Mouse (Mus musculus): ENCODE results near the gene Coro1b. TPM values are rescaled to one million over a fixed set of nuclear protein-coding genes. Genes with fewer than 3 reads are reported as not detected.
A peak's percentile ranks its signal among the peaks of the same experiment; 100 is the strongest.

Coro1b gene
- total and polyA plus RNA-seq, 3 experiments, result 43.9 to 95.0 (median 45.1) TPM

- H3K79me2 ChIP-seq (replicated peaks; ENCODE audit: control insufficient read depth, insufficient read depth, low read length), result peaks cover 5% of the 10 kb centered on the region; the same call in 1 of the 2 replicates
- H3K4me3 ChIP-seq, result no peak overlapping the region
- no peak overlapping the region for H3K27ac ChIP-seq
- WGBS, result 16% methylated on average over 5 of the region's 5 CpGs
- TF ChIP-seq CTCF (IDR thresholded peaks at IDR 0.05) (no peak), POLR2A (IDR thresholded peaks at IDR 0.05; ENCODE audit: insufficient read depth, low read depth, low read length) (peak; percentile 34; the same call in 1 of the 2 replicates), EP300 (IDR thresholded peaks at IDR 0.05; ENCODE audit: insufficient read depth, low read depth, low read length) (no peak)
- DNase-seq, result peak; percentile 51 to 64
- peaks cover 12% of the 10 kb centered on the region for H3K36me3 ChIP-seq (ENCODE audit: control insufficient read depth, insufficient read depth, low read length)
- no peak overlapping the region for H3K9ac ChIP-seq (ENCODE audit: low read depth, low read length)
- no peaks in the 10 kb centered on the region for H3K27me3 ChIP-seq (ENCODE audit: control insufficient read depth, insufficient read depth, low read length)
- H3K4me1 ChIP-seq (ENCODE audit: control insufficient read depth, insufficient read depth, low read length), result peaks cover 12% of the 10 kb centered on the region
- intact Hi-C loops (cut with DNase I), result no loop called here
Observed at GRCm38 (mm10) chr19:4196548-4196947, 48.1 kb downstream of the Coro1b start.

- no peak for DNase-seq
- 70% methylated on average over 3 of the region's 3 CpGs for WGBS
- peaks cover 14% of the 10 kb centered on the region for H3K4me1 ChIP-seq (ENCODE audit: control insufficient read depth, insufficient read depth, low read length)
- H3K27me3 ChIP-seq (ENCODE audit: control insufficient read depth, insufficient read depth, low read length), result no peaks in the 10 kb centered on the region
- peaks cover 4% of the 10 kb centered on the region; the same call in 1 of the 2 replicates for H3K79me2 ChIP-seq (replicated peaks; ENCODE audit: control insufficient read depth, insufficient read depth, low read length)
- no peak overlapping the region for H3K27ac ChIP-seq
- intact Hi-C loops (cut with DNase I), result no loop called here
- no peak overlapping the region for H3K9ac ChIP-seq (ENCODE audit: low read depth, low read length)
- H3K36me3 ChIP-seq (ENCODE audit: control insufficient read depth, insufficient read depth, low read length), result peaks cover 12% of the 10 kb centered on the region
- TF ChIP-seq POLR2A (IDR thresholded peaks at IDR 0.05; ENCODE audit: insufficient read depth, low read depth, low read length), result no peak
- no peak for TF ChIP-seq EP300 (IDR thresholded peaks at IDR 0.05; ENCODE audit: insufficient read depth, low read depth, low read length)
- TF ChIP-seq CTCF (IDR thresholded peaks at IDR 0.05), result no peak
- H3K4me3 ChIP-seq, result no peak overlapping the region
Observed at GRCm38 (mm10) chr19:4197180-4197579, 48.8 kb downstream of the Coro1b start.

GRCm38 (mm10) chr19:4201291-4201909, 53.0 kb downstream of the Coro1b start, which contains the start of gene Rad9a:
Gene Rad9a (minus strand): TSS chr19:4201662.
- H3K9ac ChIP-seq (ENCODE audit: low read depth, low read length), result peak within 1 kb of the TSS; percentile 74
- WGBS, result under 1% methylated on average over 34 of the region's 34 CpGs
- H3K4me1 ChIP-seq (ENCODE audit: control insufficient read depth, insufficient read depth, low read length), result peaks cover 13% of the 10 kb centered on the region
- DNase-seq, result peak; percentile 94 to 97
- TF ChIP-seq POLR2A (IDR thresholded peaks at IDR 0.05; ENCODE audit: insufficient read depth, low read depth, low read length), result peak; percentile 97
- TF ChIP-seq CTCF (IDR thresholded peaks at IDR 0.05), result no peak
- intact Hi-C loops (cut with DNase I), result loop anchor here (1.0 to 5.0 kb wide), 3 partner anchors 9 to 104 kb away; partner anchors contain the start of genes Aip, Cdk2ap2, Pitpnm1 and Ppp1ca
- H3K4me3 ChIP-seq, result peak within 1 kb of the TSS; percentile 76
- H3K79me2 ChIP-seq (replicated peaks; ENCODE audit: control insufficient read depth, insufficient read depth, low read length), result no peaks in the 10 kb centered on the region
- peak within 1 kb of the TSS; percentile 84 for H3K27ac ChIP-seq
- no peaks in the 10 kb centered on the region for H3K27me3 ChIP-seq (ENCODE audit: control insufficient read depth, insufficient read depth, low read length)
- H3K36me3 ChIP-seq (ENCODE audit: control insufficient read depth, insufficient read depth, low read length), result no peaks in the 10 kb centered on the region

GRCm38 (mm10) chr19:4202149-4202548, 53.7 kb downstream of the Coro1b start:
- Histone ChIP-seq H3K4me1 (ENCODE audit: control insufficient read depth, insufficient read depth, low read length) (peaks cover 10% of the 10 kb centered on the region), H3K79me2 (replicated peaks; ENCODE audit: control insufficient read depth, insufficient read depth, low read length) (no peaks in the 10 kb centered on the region), H3K4me3 (peak overlapping the region; percentile 76), H3K36me3 (ENCODE audit: control insufficient read depth, insufficient read depth, low read length) (no peaks in the 10 kb centered on the region), H3K9ac (ENCODE audit: low read depth, low read length) (peak overlapping the region; percentile 74; the same call in 1 of the 2 replicates), H3K27ac (peak overlapping the region; percentile 84), H3K27me3 (ENCODE audit: control insufficient read depth, insufficient read depth, low read length) (no peaks in the 10 kb centered on the region)
- no peak for DNase-seq
- 41% methylated on average over 7 of the region's 7 CpGs for WGBS
- no peak for TF ChIP-seq POLR2A (IDR thresholded peaks at IDR 0.05; ENCODE audit: insufficient read depth, low read depth, low read length)
- no peak for TF ChIP-seq EP300 (IDR thresholded peaks at IDR 0.05; ENCODE audit: insufficient read depth, low read depth, low read length)
- no peak for TF ChIP-seq CTCF (IDR thresholded peaks at IDR 0.05)
- intact Hi-C loops (cut with DNase I), result loop anchor here (5.0 kb wide), 2 partner anchors 75 to 105 kb away; partner anchors contain the start of genes Aip, Cdk2ap2 and Pitpnm1

GRCm38 (mm10) chr19:4203148-4203547, 54.7 kb downstream of the Coro1b start:
- Histone ChIP-seq H3K27ac (peak overlapping the region; percentile 47), H3K27me3 (ENCODE audit: control insufficient read depth, insufficient read depth, low read length) (no peaks in the 10 kb centered on the region), H3K79me2 (replicated peaks; ENCODE audit: control insufficient read depth, insufficient read depth, low read length) (no peaks in the 10 kb centered on the region), H3K4me1 (ENCODE audit: control insufficient read depth, insufficient read depth, low read length) (peaks cover 10% of the 10 kb centered on the region), H3K9ac (ENCODE audit: low read depth, low read length) (no peak overlapping the region), H3K4me3 (no peak overlapping the region), H3K36me3 (ENCODE audit: control insufficient read depth, insufficient read depth, low read length) (no peaks in the 10 kb centered on the region)
- WGBS, result 55% methylated on average over 3 of the region's 3 CpGs
- intact Hi-C loops (cut with DNase I), result loop anchor here (5.0 kb wide), 2 partner anchors 76 to 106 kb away; partner anchors contain the start of genes Aip, Cdk2ap2 and Pitpnm1
- DNase-seq, result no peak
- TF ChIP-seq CTCF (IDR thresholded peaks at IDR 0.05) (peak; percentile 35), EP300 (IDR thresholded peaks at IDR 0.05; ENCODE audit: insufficient read depth, low read depth, low read length) (no peak)

Other genes starting within 250 kb of the Coro1b start
Only the 30 nearest of the 34 such genes appear.
- 10 to 100 TPM; 17.5 to 18.3 TPM for gene Unc93b1, start 213.4 kb upstream of the Coro1b start, total RNA-seq (2021)
- gene Unc93b1, start 213.4 kb upstream of the Coro1b start, polyA plus RNA-seq (2012; rRNA removed), result 38.1 and 45.5 TPM in 2 replicates
- under 1 TPM; 0.39 to 0.61 TPM for gene Aldh3b3, start 190.0 kb upstream of the Coro1b start, total RNA-seq (2021)
- 2.8 and 5.4 TPM in 2 replicates for gene Aldh3b3, start 190.0 kb upstream of the Coro1b start, polyA plus RNA-seq (2012; rRNA removed)
- under 1 TPM; 0.18 to 0.26 TPM for gene Aldh3b2, start 176.3 kb upstream of the Coro1b start, total RNA-seq (2021)
- gene Aldh3b2, start 176.3 kb upstream of the Coro1b start, polyA plus RNA-seq (2012; rRNA removed), result 0.91 and 1.6 TPM in 2 replicates
- 10 to 100 TPM; 21.5 to 28.0 TPM for gene Acy3, start 162.0 kb upstream of the Coro1b start, total RNA-seq (2021)
- gene Acy3, start 162.0 kb upstream of the Coro1b start, polyA plus RNA-seq (2012; rRNA removed), result 68.7 and 89.9 TPM in 2 replicates
- not detected for gene Tbx10, start 155.9 kb upstream of the Coro1b start, total RNA-seq (2021)
- 0.14 TPM in 1 of 2 replicates, not detected in the other for gene Tbx10, start 155.9 kb upstream of the Coro1b start, polyA plus RNA-seq (2012; rRNA removed)
- gene Nudt8, start 148.0 kb upstream of the Coro1b start, total RNA-seq (2021), result 100 to 1,000 TPM; 136 to 149 TPM
- 46.4 and 61.9 TPM in 2 replicates for gene Nudt8, start 148.0 kb upstream of the Coro1b start, polyA plus RNA-seq (2012; rRNA removed)
- gene Gm49405, start 148.0 kb upstream of the Coro1b start, total RNA-seq (2021), result 1 to 10 TPM; 1.0 to 1.7 TPM
- gene Gm49405, start 148.0 kb upstream of the Coro1b start, polyA plus RNA-seq (2012; rRNA removed), result 11.0 TPM in 2 replicates
- 100 to 1,000 TPM; 193 to 236 TPM for gene Doc2g, start 145.3 kb upstream of the Coro1b start, total RNA-seq (2021)
- 432 and 597 TPM in 2 replicates for gene Doc2g, start 145.3 kb upstream of the Coro1b start, polyA plus RNA-seq (2012; rRNA removed)
- gene Ndufv1, start 135.8 kb upstream of the Coro1b start, total RNA-seq (2021), result 1,000 to 10,000 TPM; 1,031 to 1,231 TPM
- 1,078 and 1,145 TPM in 2 replicates for gene Ndufv1, start 135.8 kb upstream of the Coro1b start, polyA plus RNA-seq (2012; rRNA removed)
- 100 to 1,000 TPM; 356 to 371 TPM for gene Gstp1, start 110.6 kb upstream of the Coro1b start, total RNA-seq (2021)
- 480 and 490 TPM in 2 replicates for gene Gstp1, start 110.6 kb upstream of the Coro1b start, polyA plus RNA-seq (2012; rRNA removed)
- gene Gstp2, start 102.6 kb upstream of the Coro1b start, total RNA-seq (2021), result 100 to 1,000 TPM; 121 to 137 TPM
- 38.3 and 58.2 TPM in 2 replicates for gene Gstp2, start 102.6 kb upstream of the Coro1b start, polyA plus RNA-seq (2012; rRNA removed)
- gene Gstp3, start 89.0 kb upstream of the Coro1b start, total RNA-seq (2021), result not detected
- gene Gstp3, start 89.0 kb upstream of the Coro1b start, polyA plus RNA-seq (2012; rRNA removed), result 1.1 TPM in 1 of 2 replicates, not detected in the other
- gene Cabp2, start 67.0 kb upstream of the Coro1b start, total RNA-seq (2021), result not detected
- not detected in 2 replicates for gene Cabp2, start 67.0 kb upstream of the Coro1b start, polyA plus RNA-seq (2012; rRNA removed)
- gene Cdk2ap2, start 51.4 kb upstream of the Coro1b start, total RNA-seq (2021), result 10 to 100 TPM; 39.9 to 43.2 TPM
- 81.3 and 85.3 TPM in 2 replicates for gene Cdk2ap2, start 51.4 kb upstream of the Coro1b start, polyA plus RNA-seq (2012; rRNA removed)
- 10 to 100 TPM; 18.1 to 19.9 TPM for gene Pitpnm1, start 48.6 kb upstream of the Coro1b start, total RNA-seq (2021)
- 43.6 and 49.9 TPM in 2 replicates for gene Pitpnm1, start 48.6 kb upstream of the Coro1b start, polyA plus RNA-seq (2012; rRNA removed)
- 10 to 100 TPM; 55.1 to 60.6 TPM for gene Aip, start 22.8 kb upstream of the Coro1b start, total RNA-seq (2021)
- 69.4 and 82.1 TPM in 2 replicates for gene Aip, start 22.8 kb upstream of the Coro1b start, polyA plus RNA-seq (2012; rRNA removed)
- under 1 TPM in 1 of 2 experiments, not detected in 1; 0.05 TPM for gene Gpr152, start 8.8 kb upstream of the Coro1b start, total RNA-seq (2021)
- gene Gpr152, start 8.8 kb upstream of the Coro1b start, polyA plus RNA-seq (2012; rRNA removed), result 0.12 TPM in 2 replicates
- gene Cabp4, start 4.6 kb upstream of the Coro1b start, total RNA-seq (2021), result not detected
- gene Cabp4, start 4.6 kb upstream of the Coro1b start, polyA plus RNA-seq (2012; rRNA removed), result 0.21 TPM in 1 of 2 replicates, not detected in the other
- gene Ptprcap, start 5.0 kb downstream of the Coro1b start, total RNA-seq (2021), result 1 to 10 TPM; 1.1 to 1.7 TPM
- 2.2 and 6.4 TPM in 2 replicates for gene Ptprcap, start 5.0 kb downstream of the Coro1b start, polyA plus RNA-seq (2012; rRNA removed)
- gene Rps6kb2, start 14.7 kb downstream of the Coro1b start, total RNA-seq (2021), result 10 to 100 TPM; 14.7 to 18.2 TPM
- gene Rps6kb2, start 14.7 kb downstream of the Coro1b start, polyA plus RNA-seq (2012; rRNA removed), result 29.5 and 32.9 TPM in 2 replicates
- 10 to 100 TPM; 24.4 to 27.0 TPM for gene Carns1, start 26.9 kb downstream of the Coro1b start, total RNA-seq (2021)
- gene Carns1, start 26.9 kb downstream of the Coro1b start, polyA plus RNA-seq (2012; rRNA removed), result 78.0 and 79.1 TPM in 2 replicates
- 10 to 100 TPM; 12.4 to 14.4 TPM for gene Tbc1d10c, start 42.7 kb downstream of the Coro1b start, total RNA-seq (2021)
- gene Tbc1d10c, start 42.7 kb downstream of the Coro1b start, polyA plus RNA-seq (2012; rRNA removed), result 13.7 and 15.8 TPM in 2 replicates
- 100 to 1,000 TPM; 272 to 313 TPM for gene Ppp1ca, start 43.4 kb downstream of the Coro1b start, total RNA-seq (2021)
- 406 and 497 TPM in 2 replicates for gene Ppp1ca, start 43.4 kb downstream of the Coro1b start, polyA plus RNA-seq (2012; rRNA removed)
- 1 to 10 TPM; 4.1 to 4.4 TPM for gene Rad9a, start 53.0 kb downstream of the Coro1b start, total RNA-seq (2021)
- 13.5 and 13.9 TPM in 2 replicates for gene Rad9a, start 53.0 kb downstream of the Coro1b start, polyA plus RNA-seq (2012; rRNA removed)
- 1 to 10 TPM in 1 of 2 experiments, under 1 TPM in 1; 0.55 to 1.0 TPM for gene Clcf1, start 65.6 kb downstream of the Coro1b start, total RNA-seq (2021)
- gene Clcf1, start 65.6 kb downstream of the Coro1b start, polyA plus RNA-seq (2012; rRNA removed), result 2.8 and 5.4 TPM in 2 replicates
- not detected for gene AC109138.7, start 65.7 kb downstream of the Coro1b start, total RNA-seq (2021)
- 15.3 TPM in 1 of 2 replicates, not detected in the other for gene AC109138.7, start 65.7 kb downstream of the Coro1b start, polyA plus RNA-seq (2012; rRNA removed)
- gene Pold4, start 83.3 kb downstream of the Coro1b start, total RNA-seq (2021), result 10 to 100 TPM in 1 of 2 experiments, 1 to 10 TPM in 1; 9.2 to 12.0 TPM
- gene Pold4, start 83.3 kb downstream of the Coro1b start, polyA plus RNA-seq (2012; rRNA removed), result 36.9 and 48.1 TPM in 2 replicates
- gene Ssh3, start 120.6 kb downstream of the Coro1b start, total RNA-seq (2021), result 1 to 10 TPM; 6.7 to 7.3 TPM
- gene Ssh3, start 120.6 kb downstream of the Coro1b start, polyA plus RNA-seq (2012; rRNA removed), result 13.7 and 15.9 TPM in 2 replicates
- under 1 TPM; 0.34 to 0.60 TPM for gene Ankrd13d, start 134.5 kb downstream of the Coro1b start, total RNA-seq (2021)
- gene Ankrd13d, start 134.5 kb downstream of the Coro1b start, polyA plus RNA-seq (2012; rRNA removed), result 1.4 and 1.5 TPM in 2 replicates
- 10 to 100 TPM; 56.0 to 59.0 TPM for gene Grk2, start 157.6 kb downstream of the Coro1b start, total RNA-seq (2021)
- 53.6 and 61.3 TPM in 2 replicates for gene Grk2, start 157.6 kb downstream of the Coro1b start, polyA plus RNA-seq (2012; rRNA removed)

Measured in heart, adult 2 months (tissue).